Mouse (Mus musculus): ENCODE measurements around the gene Ntrk1.

GRCm38 (mm10) chr3:87758641-87759040 is 36.3 kb downstream of the Ntrk1 start:
- TF ChIP-seq POLR2A (IDR thresholded peaks at IDR 0.05; ENCODE audit: extremely low read depth, insufficient read depth, low read length) (no peak), CTCF (IDR thresholded peaks at IDR 0.05; ENCODE audit: low read depth, low read length) (no peak)
